Mouse (Mus musculus): Measurements from ENCODE around the gene Olfr220. TPM values are rescaled to one million over a fixed set of nuclear protein-coding genes. Genes with fewer than 3 reads are reported as not detected.

The Olfr220 gene
- polyA plus RNA-seq, 1 experiment from 2014 or later = not detected

DNA sequence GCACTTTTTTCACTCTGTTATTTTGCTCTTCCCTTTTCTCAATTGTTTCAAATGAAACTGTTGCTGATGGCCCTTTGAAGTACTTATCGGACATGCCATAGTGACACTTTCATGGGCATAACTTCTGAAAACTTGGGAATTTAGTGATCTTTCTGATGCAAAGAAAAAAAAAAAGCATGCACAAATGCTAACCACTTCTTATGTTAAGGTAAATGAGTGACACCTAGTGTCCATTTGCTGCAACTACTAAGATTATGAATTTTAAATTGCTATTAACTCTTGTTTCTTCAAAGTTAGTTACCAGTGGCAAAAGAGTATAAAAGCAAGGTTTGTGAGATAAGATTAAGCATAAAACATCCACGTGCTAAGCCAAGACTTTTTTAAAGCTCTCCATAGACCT is 24.4 kb downstream of the Olfr220 start:
- 28% methylated on average over 2 of the region's 2 CpGs for WGBS
- no peaks in the 10 kb centered on the region for H3K4me1 ChIP-seq (ENCODE audit: control insufficient read depth, insufficient read depth, low read length)

DNA sequence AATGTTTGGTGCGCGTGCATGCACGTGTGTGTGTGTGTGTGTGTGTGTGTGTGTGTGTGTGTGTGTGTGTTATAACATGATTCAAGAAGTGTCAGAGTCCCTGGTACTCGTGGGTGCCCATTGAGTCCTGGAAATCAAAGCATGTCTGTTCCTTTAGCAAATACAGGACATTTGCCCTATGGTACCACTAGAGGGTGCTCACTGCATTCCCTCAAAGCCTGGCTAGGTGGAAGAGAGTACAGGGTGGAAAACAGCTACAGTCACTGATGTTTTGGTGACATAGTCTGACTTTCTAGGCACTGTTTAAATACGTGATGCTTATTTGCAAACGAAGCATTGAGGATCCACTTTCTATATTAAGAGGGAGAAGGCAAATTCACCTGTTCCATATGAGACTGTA is 27.9 kb downstream of the Olfr220 start:
- Histone ChIP-seq H3K27ac (ENCODE audit: low read length) (no peak overlapping the region), H3K4me2 (ENCODE audit: low read depth, low read length) (no peak overlapping the region), H3K27me3 (replicated peaks; ENCODE audit: control insufficient read depth, insufficient read depth, low read length) (no peaks in the 10 kb centered on the region), H3K9me3 (ENCODE audit: control insufficient read depth, low read length) (no peaks in the 10 kb centered on the region), H3K4me1 (ENCODE audit: control insufficient read depth, insufficient read depth, low read length) (no peaks in the 10 kb centered on the region), H3K4me3 (ENCODE audit: low read length) (no peak overlapping the region), H3K9ac (ENCODE audit: low read depth, low read length) (no peak overlapping the region), H3K36me3 (ENCODE audit: control insufficient read depth, insufficient read depth, low read length) (no peaks in the 10 kb centered on the region)
- 0 out of 2 replicates have a peak, but pooled peaks have one; percentile 59 for ATAC-seq
- WGBS = 6% methylated on average over 6 of the region's 6 CpGs

More for the DNA sequence above, 24.4 kb downstream of the Olfr220 start:
- H3K4me2 ChIP-seq (ENCODE audit: low read depth, low read length) = no peak overlapping the region
- no peak overlapping the region for H3K9ac ChIP-seq (ENCODE audit: low read depth, low read length)
- no peaks in the 10 kb centered on the region for H3K27me3 ChIP-seq (replicated peaks; ENCODE audit: control insufficient read depth, insufficient read depth, low read length)
- no peak for ATAC-seq
- H3K9me3 ChIP-seq (ENCODE audit: control insufficient read depth, low read length) = no peaks in the 10 kb centered on the region
- no peak overlapping the region for H3K4me3 ChIP-seq (ENCODE audit: low read length)
- no peak overlapping the region for H3K27ac ChIP-seq (ENCODE audit: low read length)
- no peaks in the 10 kb centered on the region for H3K36me3 ChIP-seq (ENCODE audit: control insufficient read depth, insufficient read depth, low read length)

DNA sequence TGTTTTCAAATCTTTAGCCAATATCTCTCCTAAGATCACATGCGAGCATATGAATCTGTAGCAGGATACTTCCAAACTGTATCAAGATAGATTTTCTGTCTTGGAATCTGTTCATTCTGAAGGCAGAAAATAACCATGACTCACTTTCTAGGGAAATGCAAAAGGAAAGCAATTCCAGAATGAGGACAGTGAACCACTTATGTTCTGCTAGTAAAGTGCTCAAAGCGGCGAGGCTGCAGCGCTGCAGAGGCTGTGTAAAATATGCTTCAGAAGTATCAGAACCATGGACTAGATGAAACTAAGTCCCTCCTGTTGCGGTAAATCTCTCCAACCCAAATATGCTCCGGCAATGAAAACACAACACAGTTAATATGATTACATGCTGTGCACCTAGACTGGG is 40.7 kb downstream of the Olfr220 start:
- Histone ChIP-seq H3K36me3 (ENCODE audit: control insufficient read depth, insufficient read depth, low read length) (no peaks in the 10 kb centered on the region), H3K27me3 (replicated peaks; ENCODE audit: control insufficient read depth, insufficient read depth, low read length) (no peaks in the 10 kb centered on the region), H3K4me2 (ENCODE audit: low read depth, low read length) (no peak overlapping the region), H3K4me3 (ENCODE audit: low read length) (no peak overlapping the region), H3K9ac (ENCODE audit: low read depth, low read length) (no peak overlapping the region), H3K27ac (ENCODE audit: low read length) (no peak overlapping the region), H3K9me3 (ENCODE audit: control insufficient read depth, low read length) (no peaks in the 10 kb centered on the region), H3K4me1 (ENCODE audit: control insufficient read depth, insufficient read depth, low read length) (no peaks in the 10 kb centered on the region)
- ATAC-seq = no peak
- WGBS = 89% methylated on average over 6 of the region's 6 CpGs

DNA sequence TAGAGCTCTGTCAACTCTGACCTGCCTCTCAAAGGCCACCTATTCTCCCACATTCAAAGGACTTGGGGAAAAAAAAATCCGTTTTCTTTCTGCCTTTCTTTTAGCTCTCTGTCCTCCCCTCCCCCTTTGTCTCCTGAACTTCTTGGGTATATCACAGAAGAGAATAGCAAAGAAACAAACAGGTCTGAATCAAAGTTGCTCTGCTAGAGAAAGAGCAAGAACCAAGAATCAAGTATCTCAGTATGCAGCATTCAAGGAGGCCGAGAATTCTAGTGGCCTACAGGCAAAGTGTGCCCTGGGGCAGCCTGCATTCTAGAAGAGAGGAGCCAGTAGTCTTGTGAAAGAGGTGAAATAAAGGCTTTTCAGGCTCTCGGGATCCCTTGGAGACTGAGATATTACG is 58.2 kb downstream of the Olfr220 start:
- Histone ChIP-seq H3K9ac (ENCODE audit: low read depth, low read length) (no peak overlapping the region), H3K4me1 (ENCODE audit: control insufficient read depth, insufficient read depth, low read length) (peaks cover 15% of the 10 kb centered on the region), H3K4me3 (ENCODE audit: low read length) (no peak overlapping the region), H3K4me2 (ENCODE audit: low read depth, low read length) (no peak overlapping the region), H3K36me3 (ENCODE audit: control insufficient read depth, insufficient read depth, low read length) (no peaks in the 10 kb centered on the region), H3K27me3 (replicated peaks; ENCODE audit: control insufficient read depth, insufficient read depth, low read length) (peaks cover 9% of the 10 kb centered on the region; the same call in 1 of the 2 replicates), H3K9me3 (ENCODE audit: control insufficient read depth, low read length) (no peaks in the 10 kb centered on the region), H3K27ac (ENCODE audit: low read length) (no peak overlapping the region)
- WGBS = 65% methylated on average over 4 of the region's 4 CpGs
- no peak for ATAC-seq

Other genes with a start within 250 kb of the Olfr220 start
- not detected in 2 replicates for gene Olfr419, start 190.0 kb upstream of the Olfr220 start, polyA plus RNA-seq (2015; fragmentation: Nextera tagmentation; extraction: Ambion mirVana)
- gene Mptx1, start 111.6 kb upstream of the Olfr220 start, polyA plus RNA-seq (2015; fragmentation: Nextera tagmentation; extraction: Ambion mirVana) = 17.3 and 26.7 TPM in 2 replicates
- not detected in 2 replicates for gene Olfr417, start 77.0 kb upstream of the Olfr220 start, polyA plus RNA-seq (2015; fragmentation: Nextera tagmentation; extraction: Ambion mirVana)
- gene Olfr248, start 51.0 kb upstream of the Olfr220 start, polyA plus RNA-seq (2015; fragmentation: Nextera tagmentation; extraction: Ambion mirVana) = not detected in 2 replicates
- not detected in 2 replicates for gene Olfr414, start 18.0 kb upstream of the Olfr220 start, polyA plus RNA-seq (2015; fragmentation: Nextera tagmentation; extraction: Ambion mirVana)
- gene Fmn2, start 59.7 kb downstream of the Olfr220 start, polyA plus RNA-seq (2015; fragmentation: Nextera tagmentation; extraction: Ambion mirVana) = 0.62 and 0.73 TPM in 2 replicates